Mouse (Mus musculus): ENCODE results near the gene Dhfr. TPM values are rescaled to one million over a fixed set of nuclear protein-coding genes. Genes with fewer than 3 reads are reported as not detected.
"Not testable (repeated sequence)": the region's sequence is repeated elsewhere in the genome, so short reads cannot be mapped to it uniquely, and the experiment has no call there.

The Dhfr gene
- polyA plus RNA-seq, 1 experiment from 2014 or later = 21.4 TPM

DNA sequence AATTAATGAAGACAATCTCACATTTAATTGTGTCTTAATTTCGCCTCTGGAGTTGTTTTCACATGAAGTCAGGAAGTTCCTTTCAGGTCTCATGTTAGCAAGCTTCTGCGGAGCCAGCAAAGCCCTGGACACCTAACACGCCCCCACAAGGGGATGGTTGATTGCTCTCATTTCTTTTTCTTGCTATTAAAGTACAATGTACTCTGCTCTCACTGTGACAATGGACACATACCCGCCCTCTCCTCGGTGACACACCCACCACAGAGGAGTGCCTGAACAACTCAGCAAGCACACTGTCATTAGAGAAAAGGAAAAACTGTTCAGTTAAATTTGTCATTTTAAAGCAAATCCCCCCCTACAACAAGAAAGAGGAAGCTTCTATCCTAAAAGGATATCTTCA is 8.2 kb upstream of the Dhfr start:
- Histone ChIP-seq H3K9me3 (no peaks in the 10 kb centered on the region), H3K36me3 (replicated peaks) (peaks cover 69% of the 10 kb centered on the region), H3K9ac (no peak overlapping the region), H3K27me3 (no peaks in the 10 kb centered on the region), H3K4me3 (replicated peaks) (no peak overlapping the region), H3K4me1 (no peaks in the 10 kb centered on the region), H3K4me2 (no peak overlapping the region), H3K27ac (no peak overlapping the region)
- WGBS = 85% methylated on average over 5 of the region's 5 CpGs
- ATAC-seq (ENCODE audit: low FRiP score) = no peak

DNA sequence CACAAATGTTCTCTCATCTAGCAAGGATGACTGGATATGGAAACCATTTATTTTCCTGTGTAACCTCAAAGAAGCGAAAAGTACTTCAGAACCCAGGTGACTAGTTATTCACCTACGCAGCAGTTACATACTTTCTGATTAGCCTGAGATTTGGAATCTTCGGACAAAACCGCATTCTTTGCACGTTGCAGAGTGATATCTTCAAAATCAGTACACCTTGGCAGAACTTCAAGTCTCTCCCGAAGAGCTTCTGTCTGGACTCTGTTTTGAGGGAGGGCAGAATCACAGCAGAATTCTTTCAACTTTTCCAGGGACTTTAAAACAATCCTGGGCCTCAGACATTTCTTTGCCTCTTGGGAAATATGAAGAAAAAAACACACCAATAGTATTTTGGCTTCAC is 3.4 kb upstream of the Dhfr start:
- ATAC-seq (ENCODE audit: low FRiP score) = no peak
- peaks cover 38% of the 10 kb centered on the region for H3K36me3 ChIP-seq (replicated peaks)
- H3K9ac ChIP-seq = no peak overlapping the region
- 91% methylated on average over 6 of the region's 6 CpGs for WGBS
- no peak overlapping the region for H3K4me3 ChIP-seq (replicated peaks)
- peaks cover 9% of the 10 kb centered on the region for H3K4me1 ChIP-seq
- H3K27ac ChIP-seq = no peak overlapping the region
- no peaks in the 10 kb centered on the region for H3K27me3 ChIP-seq
- no peak overlapping the region for H3K4me2 ChIP-seq
- H3K9me3 ChIP-seq = no peaks in the 10 kb centered on the region

DNA sequence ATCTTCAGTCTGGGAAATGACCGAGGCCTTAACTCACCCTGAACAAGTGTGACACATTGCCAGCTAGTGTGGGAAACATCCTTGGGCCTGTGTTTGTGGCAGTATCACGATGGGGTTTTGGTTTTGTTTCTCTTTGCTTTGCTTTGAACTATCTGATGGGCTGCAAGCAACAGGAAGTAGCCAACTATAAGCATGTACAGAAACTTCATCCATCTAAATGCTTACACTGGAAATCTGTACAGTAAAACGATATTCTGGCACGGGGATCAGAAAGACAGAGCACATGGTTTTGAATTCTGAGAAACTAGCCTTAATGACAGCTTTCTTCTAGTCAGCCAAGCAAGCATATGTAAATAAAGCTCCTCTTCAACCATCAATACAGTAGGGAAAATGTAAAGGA is 570 bp upstream of the Dhfr start:
- Histone ChIP-seq H3K27me3 (no peaks in the 10 kb centered on the region), H3K27ac (0 out of 2 replicates have a peak overlapping the region, but pooled peaks have one; percentile 53), H3K4me2 (peak overlapping the region; percentile 91), H3K36me3 (replicated peaks) (peaks cover 25% of the 10 kb centered on the region), H3K9me3 (no peaks in the 10 kb centered on the region), H3K4me1 (peaks cover 17% of the 10 kb centered on the region), H3K9ac (peak overlapping the region; percentile 72), H3K4me3 (replicated peaks) (peak overlapping the region; percentile 69)
- 30% methylated on average over 4 of the region's 4 CpGs for whole genome bisulfite sequencing
- ATAC-seq (ENCODE audit: low FRiP score) = no peak

GRCm38 (mm10) chr13:92355272-92355643 is 732 bp downstream of the Dhfr start:
- Histone ChIP-seq H3K4me3 (replicated peaks) (peak overlapping the region; percentile 69), H3K27ac (0 out of 2 replicates have a peak overlapping the region, but pooled peaks have one; percentile 50), H3K9ac (peak overlapping the region; percentile 73), H3K27me3 (no peaks in the 10 kb centered on the region), H3K4me1 (peaks cover 17% of the 10 kb centered on the region), H3K36me3 (replicated peaks) (peaks cover 35% of the 10 kb centered on the region), H3K4me2 (peak overlapping the region; percentile 91), H3K9me3 (no peaks in the 10 kb centered on the region)
- peak; percentile 65; the same call in 1 of the 2 replicates for ATAC-seq (ENCODE audit: low FRiP score)
- WGBS = 0% methylated on average over 24 of the region's 24 CpGs

- Histone ChIP-seq H3K9me3 (no peaks in the 10 kb centered on the region), H3K4me2 (peak overlapping the region; percentile 91), H3K27ac (no peak overlapping the region), H3K4me1 (peaks cover 17% of the 10 kb centered on the region), H3K36me3 (replicated peaks) (peaks cover 35% of the 10 kb centered on the region), H3K27me3 (no peaks in the 10 kb centered on the region), H3K9ac (peak overlapping the region; percentile 73; the same call in 1 of the 2 replicates), H3K4me3 (replicated peaks) (peak overlapping the region; percentile 69)
- ATAC-seq (ENCODE audit: low FRiP score) = no peak
- WGBS = 69% methylated on average over 7 of the region's 7 CpGs
Observed at GRCm38 (mm10) chr13:92356376-92356775, 1.9 kb downstream of the Dhfr start.

GRCm38 (mm10) chr13:92357644-92358043 is 3.1 kb downstream of the Dhfr start:
- 71% methylated on average over 2 of the region's 2 CpGs for WGBS

GRCm38 (mm10) chr13:92361609-92362008 is 7.1 kb downstream of the Dhfr start:
- WGBS = 95% methylated on average over 2 of the region's 2 CpGs
- Histone ChIP-seq H3K9ac (no peak overlapping the region), H3K27me3 (no peaks in the 10 kb centered on the region), H3K4me2 (no peak overlapping the region), H3K4me3 (replicated peaks) (no peak overlapping the region), H3K36me3 (replicated peaks) (peaks cover 44% of the 10 kb centered on the region), H3K27ac (no peak overlapping the region), H3K9me3 (no peaks in the 10 kb centered on the region), H3K4me1 (peaks cover 2% of the 10 kb centered on the region)
- no peak for ATAC-seq (ENCODE audit: low FRiP score)

More at GRCm38 (mm10) chr13:92357644-92358043, 3.1 kb downstream of the Dhfr start:
- ATAC-seq (ENCODE audit: low FRiP score) = no peak
- no peak overlapping the region for H3K27ac ChIP-seq
- H3K27me3 ChIP-seq = no peaks in the 10 kb centered on the region
- H3K4me3 ChIP-seq (replicated peaks) = no peak overlapping the region
- H3K36me3 ChIP-seq (replicated peaks) = peaks cover 38% of the 10 kb centered on the region
- no peak overlapping the region for H3K9ac ChIP-seq
- H3K4me1 ChIP-seq = peaks cover 17% of the 10 kb centered on the region
- H3K4me2 ChIP-seq = no peak overlapping the region
- no peaks in the 10 kb centered on the region for H3K9me3 ChIP-seq

- no peaks in the 10 kb centered on the region for H3K9me3 ChIP-seq
- no peak for ATAC-seq (ENCODE audit: low FRiP score)
- H3K36me3 ChIP-seq (replicated peaks) = peaks cover 55% of the 10 kb centered on the region
- H3K27ac ChIP-seq = no peak overlapping the region
- H3K4me3 ChIP-seq (replicated peaks) = no peak overlapping the region
- WGBS = 82% methylated on average over 4 of the region's 4 CpGs
- H3K27me3 ChIP-seq = no peaks in the 10 kb centered on the region
- H3K4me2 ChIP-seq = no peak overlapping the region
- H3K4me1 ChIP-seq = no peaks in the 10 kb centered on the region
- H3K9ac ChIP-seq = no peak overlapping the region
Observed at GRCm38 (mm10) chr13:92365312-92365711, 10.8 kb downstream of the Dhfr start.

DNA sequence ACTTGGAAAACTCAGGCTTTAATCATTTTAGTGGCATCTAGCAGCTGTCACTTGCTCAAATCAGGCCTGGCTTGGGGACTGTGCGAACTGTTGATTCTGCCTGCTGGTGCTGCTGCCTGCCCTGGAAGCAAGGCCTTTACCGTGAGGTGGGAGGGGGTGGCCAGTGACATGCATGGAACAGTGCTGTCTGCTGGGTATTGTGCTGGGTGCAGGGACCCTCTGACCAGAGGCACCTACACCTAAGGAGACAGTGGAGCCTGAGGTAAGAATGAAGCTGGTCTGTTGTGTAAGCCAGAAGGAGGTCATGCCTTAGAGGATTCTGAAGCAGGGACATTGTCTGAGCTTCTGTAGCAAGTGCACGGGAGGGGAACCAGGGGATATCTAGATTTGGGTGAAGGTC is 16.3 kb downstream of the Dhfr start:
- Histone ChIP-seq H3K9me3 (no peaks in the 10 kb centered on the region), H3K4me1 (no peaks in the 10 kb centered on the region), H3K27me3 (no peaks in the 10 kb centered on the region), H3K36me3 (replicated peaks) (peaks cover 53% of the 10 kb centered on the region), H3K27ac (no peak overlapping the region), H3K4me2 (no peak overlapping the region), H3K4me3 (replicated peaks) (no peak overlapping the region), H3K9ac (no peak overlapping the region)
- WGBS = 89% methylated on average over 3 of the region's 3 CpGs
- no peak for ATAC-seq (ENCODE audit: low FRiP score)

DNA sequence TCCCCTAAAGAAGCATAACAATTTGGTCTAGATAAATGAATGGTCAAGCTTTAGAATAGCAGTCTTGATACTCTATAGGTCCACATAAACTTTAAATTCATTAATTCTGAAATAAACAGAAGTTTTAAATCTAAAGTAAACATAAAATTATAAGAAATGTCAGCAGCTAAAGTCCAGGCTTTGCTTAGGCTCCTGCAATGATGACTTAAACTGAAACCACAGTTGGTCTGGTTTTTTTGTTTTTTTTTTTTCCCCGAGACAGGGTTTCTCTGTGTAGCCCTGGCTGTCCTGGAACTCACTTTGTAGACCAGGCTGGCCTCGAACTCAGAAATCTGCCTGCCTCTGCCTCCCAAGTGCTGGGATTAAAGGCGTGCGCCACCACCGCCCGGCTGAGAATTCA is 16.9 kb downstream of the Dhfr start:
- 90% methylated on average over 6 of the region's 6 CpGs for WGBS

DNA sequence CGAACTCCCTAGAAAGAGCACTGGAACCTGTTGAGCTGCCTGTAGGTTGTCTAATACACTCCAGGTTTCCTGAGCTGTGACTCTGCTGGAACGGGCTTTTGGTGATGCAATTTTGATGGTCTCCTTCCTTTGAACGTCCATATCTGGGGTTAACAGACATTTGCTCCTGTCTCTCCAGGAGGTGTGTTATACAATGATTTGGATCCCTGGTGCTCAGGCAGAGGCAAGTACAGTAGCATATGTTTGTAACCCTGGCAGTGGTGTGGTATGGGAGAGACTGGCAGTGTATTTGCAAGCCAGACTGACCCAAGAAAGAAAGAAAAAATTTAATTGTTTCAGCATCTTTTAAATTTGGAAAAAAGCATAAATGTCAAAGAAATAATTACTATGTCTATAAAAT is 32.8 kb downstream of the Dhfr start:
- ATAC-seq (ENCODE audit: low FRiP score) = no peak
- 95% methylated on average over 3 of the region's 3 CpGs for WGBS
- Histone ChIP-seq H3K4me3 (replicated peaks) (no peak overlapping the region), H3K4me2 (no peak overlapping the region), H3K4me1 (no peaks in the 10 kb centered on the region), H3K36me3 (replicated peaks) (peaks cover 25% of the 10 kb centered on the region), H3K27ac (no peak overlapping the region), H3K9me3 (no peaks in the 10 kb centered on the region), H3K9ac (no peak overlapping the region), H3K27me3 (no peaks in the 10 kb centered on the region)

More for the DNA sequence above, 16.9 kb downstream of the Dhfr start:
- not testable (repeated sequence) for H3K4me1 ChIP-seq; H3K4me2 ChIP-seq; H3K4me3 ChIP-seq (replicated peaks); H3K27me3 ChIP-seq; H3K27ac ChIP-seq; H3K9ac ChIP-seq; ATAC-seq (ENCODE audit: low FRiP score); H3K9me3 ChIP-seq
- peaks cover 57% of the 10 kb centered on the region for H3K36me3 ChIP-seq (replicated peaks)

- no peak overlapping the region for H3K4me2 ChIP-seq
- no peaks in the 10 kb centered on the region for H3K36me3 ChIP-seq (replicated peaks)
- H3K4me1 ChIP-seq = no peaks in the 10 kb centered on the region
- no peaks in the 10 kb centered on the region for H3K9me3 ChIP-seq
- no peak overlapping the region for H3K9ac ChIP-seq
- no peak for ATAC-seq (ENCODE audit: low FRiP score)
- H3K4me3 ChIP-seq (replicated peaks) = no peak overlapping the region
- H3K27me3 ChIP-seq = no peaks in the 10 kb centered on the region
- H3K27ac ChIP-seq = no peak overlapping the region
- WGBS = 77% methylated on average over 12 of the region's 12 CpGs
Observed at GRCm38 (mm10) chr13:92393047-92393661, 38.6 kb downstream of the Dhfr start.

All from forebrain, embryonic 12.5 days (tissue).